Mouse (Mus musculus): ENCODE measurements around the gene Dync1i1.
A peak's percentile ranks its signal among the peaks of the same experiment; 100 is the strongest.

The Dync1i1 gene

DNA sequence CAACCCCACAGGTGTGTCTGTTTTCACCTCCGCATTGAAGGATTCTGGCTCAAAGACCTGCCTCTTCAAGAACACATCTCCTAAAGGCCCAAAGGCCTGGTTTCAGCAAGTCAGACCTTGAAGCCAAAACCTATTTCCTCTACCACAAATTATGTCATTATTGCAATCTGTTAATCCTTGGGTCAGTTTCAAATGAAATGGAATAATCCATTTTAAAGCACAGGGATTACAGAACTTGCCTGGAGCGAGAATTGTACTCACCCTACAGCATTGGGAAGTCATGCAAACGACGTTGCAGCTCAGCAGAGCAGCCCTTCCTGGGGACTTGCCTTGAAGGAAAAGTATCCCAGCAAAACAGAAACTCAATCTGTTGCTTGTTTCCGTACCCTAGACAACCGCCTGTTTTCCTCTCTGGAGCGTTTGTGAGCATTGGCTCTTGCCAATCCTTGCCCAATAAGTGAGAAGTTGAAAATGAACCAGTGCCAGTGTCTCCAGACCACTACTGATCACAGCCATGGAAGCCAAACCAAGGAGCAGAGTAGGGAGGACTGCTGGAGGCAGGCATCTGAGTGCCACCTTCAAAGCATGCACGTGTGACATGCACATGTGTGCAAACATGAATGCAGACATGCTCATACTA is 241.5 kb downstream of the Dync1i1 start:
- DNase-seq (ENCODE audit: low spot score in 2 of 2): no peak

GRCm38 (mm10) chr6:5967545-5967944 is 242.1 kb downstream of the Dync1i1 start:
- no peak for DNase-seq (ENCODE audit: low spot score in 2 of 2)

GRCm38 (mm10) chr6:5969613-5970012 is 244.2 kb downstream of the Dync1i1 start:
- DNase-seq (ENCODE audit: low spot score in 2 of 2): no peak

DNA sequence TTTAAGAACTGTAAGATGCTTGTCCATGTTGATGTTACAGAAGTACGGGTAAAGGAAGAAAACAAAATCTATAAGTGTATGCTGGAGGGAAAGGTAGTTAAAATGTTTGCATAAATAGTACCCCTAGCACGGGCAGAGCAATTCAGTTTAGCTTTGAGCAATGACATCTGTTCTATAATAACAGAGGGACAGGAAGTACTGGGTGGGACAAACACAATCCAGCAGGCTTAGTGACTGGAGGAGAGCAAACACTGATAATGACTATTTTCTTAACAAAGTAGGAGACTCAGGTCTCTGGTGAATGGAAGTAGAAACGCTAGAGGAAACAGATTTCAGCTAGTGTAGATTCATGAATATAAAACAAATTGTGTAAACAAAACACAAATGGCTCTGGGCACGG is 250.8 kb downstream of the Dync1i1 start:
- no peak for DNase-seq (ENCODE audit: low spot score in 2 of 2)

DNA sequence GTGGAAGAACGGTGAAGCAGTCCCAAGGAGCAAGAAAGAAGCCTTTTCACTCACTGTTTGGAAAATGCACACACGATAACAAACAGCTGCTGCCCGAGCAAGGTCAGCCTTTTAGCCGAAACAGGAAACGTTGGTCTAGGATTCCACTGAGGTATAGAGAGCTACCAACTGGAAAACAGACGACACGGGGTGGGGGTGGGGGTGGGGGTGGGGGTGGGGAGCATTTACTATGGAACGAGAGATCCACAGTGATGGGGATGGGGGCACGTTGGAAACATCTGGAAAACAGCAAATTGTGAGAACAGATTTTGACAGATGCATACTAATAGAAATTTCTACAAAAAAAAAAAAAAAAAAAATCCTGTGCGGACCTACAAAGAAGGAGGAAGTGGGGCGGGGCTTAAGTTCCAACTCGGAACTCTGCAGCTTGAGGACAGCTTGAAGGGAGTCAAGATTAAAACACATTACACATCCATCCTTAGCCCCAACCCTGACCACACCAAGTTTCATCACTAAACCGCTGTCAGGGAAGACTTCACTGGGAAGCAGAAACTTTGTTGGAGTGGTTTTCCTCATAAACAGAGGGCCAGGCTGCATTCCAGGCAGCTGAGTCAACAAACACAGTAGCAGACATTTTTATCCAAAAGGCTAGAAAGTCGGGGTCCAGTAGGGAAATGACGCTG is 251.9 kb downstream of the Dync1i1 start:
- DNase-seq (ENCODE audit: low spot score in 2 of 2): no peak

DNA sequence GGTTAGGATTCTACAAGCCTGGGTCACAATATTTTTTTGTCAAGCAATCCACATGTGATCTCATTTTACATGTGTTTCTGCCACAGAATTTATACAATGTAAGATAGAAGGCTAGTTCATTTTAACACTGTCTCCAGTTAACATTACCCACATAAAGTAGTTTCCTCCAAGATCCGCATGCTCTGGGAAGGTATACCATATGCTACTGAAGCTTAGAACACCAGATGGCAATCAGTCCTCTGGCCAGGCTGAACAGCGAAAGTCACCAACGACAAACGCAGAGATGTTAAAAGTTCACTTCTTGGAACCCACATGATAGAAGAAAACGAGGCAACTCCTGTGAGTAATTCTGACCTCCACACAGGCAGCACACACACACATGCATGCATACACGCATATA is 265.8 kb downstream of the Dync1i1 start:
- DNase-seq (ENCODE audit: low spot score in 2 of 2): no peak

DNA sequence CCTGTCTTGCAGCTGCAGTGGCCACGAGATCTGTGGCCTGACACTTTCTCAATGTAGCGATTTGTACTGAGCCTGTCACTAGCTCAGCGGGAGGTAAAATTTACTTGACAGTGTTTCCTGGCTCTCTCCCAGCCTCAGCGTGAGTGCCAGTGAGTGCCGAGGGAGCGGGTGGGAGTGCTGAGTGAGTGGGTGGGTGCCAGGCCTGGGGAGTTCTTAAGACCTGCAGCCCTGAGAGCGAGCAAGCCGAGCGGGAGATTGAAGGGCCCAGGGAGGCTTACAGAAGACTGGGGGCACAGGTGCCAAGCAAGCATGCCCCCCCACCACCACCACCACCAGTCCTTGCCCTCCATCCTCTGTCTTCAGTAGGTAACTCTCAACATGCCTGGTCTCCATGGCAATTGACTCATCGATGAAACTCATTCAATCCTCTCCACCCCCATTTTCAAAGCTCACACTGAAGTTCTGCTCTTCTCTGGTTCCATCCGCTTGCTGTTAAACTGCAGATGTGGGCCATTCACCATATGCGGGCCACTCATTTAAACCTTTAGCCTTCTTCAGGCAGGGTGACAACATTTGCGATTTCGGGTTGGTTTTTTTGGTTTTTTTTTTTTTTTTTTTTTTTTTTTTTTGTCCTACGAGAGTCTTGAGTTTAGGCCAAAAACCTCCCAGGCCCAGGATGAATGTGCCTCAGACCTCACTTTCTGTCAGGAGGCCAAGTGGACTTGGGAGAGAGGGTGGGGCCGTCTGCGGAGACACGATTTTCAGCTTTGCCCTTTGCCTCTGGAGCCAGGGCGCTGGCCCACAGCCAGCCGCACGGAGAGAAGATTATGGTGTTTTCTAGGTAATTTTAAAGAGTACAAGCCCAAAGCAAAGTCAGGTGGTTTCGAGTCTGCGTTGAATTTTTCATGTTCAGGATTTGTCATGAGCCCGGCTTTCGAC is 266.6 kb downstream of the Dync1i1 start:
- no peak for DNase-seq (ENCODE audit: low spot score in 2 of 2)

GRCm38 (mm10) chr6:5993056-5993455 is 267.6 kb downstream of the Dync1i1 start:
- no peak for DNase-seq (ENCODE audit: low spot score in 2 of 2)

DNA sequence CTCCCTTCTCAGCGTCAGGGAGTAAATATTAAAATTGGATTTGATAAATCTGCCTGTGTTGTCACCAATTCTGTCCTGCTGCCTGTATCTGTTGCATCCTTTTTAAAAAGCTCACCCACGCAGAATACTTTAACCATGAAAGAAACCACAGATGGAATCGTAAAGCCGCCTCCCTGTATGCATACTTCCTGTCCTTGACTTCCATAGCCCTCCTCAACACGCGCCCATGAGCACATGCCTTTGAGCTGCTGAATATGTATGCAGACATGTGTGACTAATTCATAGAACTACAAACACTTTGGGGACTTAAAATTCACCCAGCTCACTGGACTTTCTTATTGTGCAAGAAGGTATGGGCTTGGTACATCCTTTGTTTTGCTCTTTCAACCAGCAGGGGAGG is 272.1 kb downstream of the Dync1i1 start:
- no peak for DNase-seq (ENCODE audit: low spot score in 2 of 2)

DNA sequence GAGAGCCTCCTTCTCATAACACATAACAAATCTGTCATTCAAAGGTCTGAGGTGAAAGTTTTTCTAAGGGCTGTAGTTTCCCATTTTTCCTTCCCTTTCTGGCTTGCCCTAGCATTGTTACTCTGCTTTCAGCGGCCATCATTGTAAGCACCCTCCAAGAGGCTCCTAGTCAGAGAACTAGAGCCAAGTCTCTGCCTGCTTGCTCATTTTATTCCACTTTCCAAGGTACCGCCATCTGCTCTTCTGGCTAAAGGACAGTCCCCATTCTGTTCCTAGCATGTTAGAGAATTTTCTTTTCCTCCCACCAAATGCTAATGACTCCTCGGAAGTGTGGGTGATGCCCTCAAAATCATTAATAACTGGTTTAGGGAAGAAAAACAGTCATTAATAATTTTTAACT is 276.6 kb downstream of the Dync1i1 start:
- DNase-seq (ENCODE audit: low spot score in 2 of 2): no peak

GRCm38 (mm10) chr6:6004756-6005485 is 279.5 kb downstream of the Dync1i1 start:
- DNase-seq (ENCODE audit: low spot score in 2 of 2): no peak

DNA sequence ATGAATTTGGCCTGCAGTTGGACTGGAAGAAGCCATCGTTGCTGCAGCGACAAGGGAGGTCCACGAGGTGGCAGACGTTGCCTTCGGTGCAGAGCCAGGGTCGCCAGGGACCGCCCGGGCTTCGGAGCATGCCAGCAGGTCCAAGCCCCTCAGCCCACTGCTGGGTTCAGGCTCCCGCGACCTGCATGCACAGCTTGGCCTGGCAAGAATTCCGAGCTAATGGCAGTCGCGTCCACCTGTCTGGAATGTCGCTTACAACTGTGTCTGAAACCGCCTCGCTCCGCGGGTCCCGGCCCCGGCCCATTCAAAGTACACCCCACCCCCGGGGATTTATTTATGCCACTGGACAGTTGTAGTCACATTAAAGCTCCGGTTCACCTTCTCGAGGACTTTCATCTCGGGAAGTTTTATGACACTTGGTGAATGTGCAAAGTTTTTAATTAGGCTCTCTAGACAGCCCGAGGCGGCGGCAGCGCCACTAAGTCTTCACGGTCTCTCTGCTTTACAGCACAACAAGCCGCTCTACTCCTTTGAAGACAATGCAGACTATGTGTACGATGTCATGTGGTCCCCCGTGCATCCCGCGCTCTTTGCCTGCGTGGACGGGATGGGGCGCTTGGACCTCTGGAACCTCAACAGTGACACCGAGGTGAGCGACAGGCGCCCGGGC is 280.5 kb downstream of the Dync1i1 start:
- DNase-seq (ENCODE audit: low spot score in 2 of 2): peak; percentile 4 to 56

DNA sequence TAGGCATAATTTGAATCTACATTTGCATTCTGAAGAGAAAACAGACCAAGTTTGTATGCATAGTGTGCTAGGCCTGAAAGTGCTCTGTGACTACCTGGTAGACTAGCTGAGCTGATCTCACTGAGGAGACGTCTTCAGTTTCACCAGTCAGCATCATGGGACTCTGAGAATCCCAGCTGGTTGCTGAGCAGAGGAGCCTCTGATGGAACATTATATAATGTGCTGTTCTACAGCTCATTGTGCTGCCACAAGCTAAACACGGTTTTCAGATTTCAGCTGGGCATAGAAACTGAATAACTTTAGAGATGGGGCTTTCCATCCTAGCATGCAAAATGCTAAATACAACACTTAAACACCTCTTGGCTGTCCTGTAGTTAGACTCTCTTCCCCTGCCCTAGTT is 285.9 kb downstream of the Dync1i1 start:
- no peak for DNase-seq (ENCODE audit: low spot score in 2 of 2)

DNA sequence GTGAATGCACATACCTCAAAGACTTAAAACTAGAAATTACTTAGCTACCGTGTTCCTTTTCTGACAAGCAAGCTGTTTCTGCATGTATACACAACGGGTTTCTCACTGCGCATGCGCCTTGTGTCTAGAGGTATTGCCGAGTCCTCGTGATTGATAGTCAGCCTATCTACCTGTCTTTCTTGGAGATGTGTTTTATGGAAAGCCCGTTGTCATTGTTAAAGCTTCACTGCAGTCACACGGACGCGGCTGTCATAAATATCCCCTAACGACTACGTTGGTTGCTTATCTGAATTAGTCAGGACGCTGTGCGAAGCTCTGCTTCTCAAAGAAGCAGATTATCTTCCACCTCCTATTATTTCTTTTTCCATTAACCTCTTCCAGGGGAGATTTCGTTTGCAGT is 290.2 kb downstream of the Dync1i1 start:
- DNase-seq (ENCODE audit: low spot score in 2 of 2): no peak

- no peak for DNase-seq (ENCODE audit: low spot score in 2 of 2)
Measured at GRCm38 (mm10) chr6:6016931-6017330, 291.5 kb downstream of the Dync1i1 start.

DNA sequence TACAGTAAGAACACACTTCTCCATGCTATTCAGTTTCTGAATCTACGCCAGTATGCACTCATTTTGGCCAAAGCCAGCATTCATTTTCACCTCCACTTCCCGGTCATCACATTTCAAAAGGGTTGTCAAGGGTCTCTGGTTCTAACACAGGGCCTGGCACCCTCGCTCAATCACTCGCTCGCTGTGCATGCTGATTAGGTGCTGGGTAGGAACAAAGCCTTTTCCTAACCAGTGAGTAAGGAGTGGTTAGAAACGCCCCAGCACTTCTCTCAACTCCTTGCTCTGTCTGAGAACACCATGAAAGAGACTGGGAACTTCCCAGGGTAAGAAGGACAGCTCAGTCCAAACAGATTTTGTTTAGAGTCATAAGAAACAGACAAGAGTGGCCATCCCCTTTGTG is 298.5 kb downstream of the Dync1i1 start:
- no peak for DNase-seq (ENCODE audit: low spot score in 2 of 2)

GRCm38 (mm10) chr6:6027664-6028063 is 302.2 kb downstream of the Dync1i1 start:
- DNase-seq (ENCODE audit: low spot score in 2 of 2): no peak

DNA sequence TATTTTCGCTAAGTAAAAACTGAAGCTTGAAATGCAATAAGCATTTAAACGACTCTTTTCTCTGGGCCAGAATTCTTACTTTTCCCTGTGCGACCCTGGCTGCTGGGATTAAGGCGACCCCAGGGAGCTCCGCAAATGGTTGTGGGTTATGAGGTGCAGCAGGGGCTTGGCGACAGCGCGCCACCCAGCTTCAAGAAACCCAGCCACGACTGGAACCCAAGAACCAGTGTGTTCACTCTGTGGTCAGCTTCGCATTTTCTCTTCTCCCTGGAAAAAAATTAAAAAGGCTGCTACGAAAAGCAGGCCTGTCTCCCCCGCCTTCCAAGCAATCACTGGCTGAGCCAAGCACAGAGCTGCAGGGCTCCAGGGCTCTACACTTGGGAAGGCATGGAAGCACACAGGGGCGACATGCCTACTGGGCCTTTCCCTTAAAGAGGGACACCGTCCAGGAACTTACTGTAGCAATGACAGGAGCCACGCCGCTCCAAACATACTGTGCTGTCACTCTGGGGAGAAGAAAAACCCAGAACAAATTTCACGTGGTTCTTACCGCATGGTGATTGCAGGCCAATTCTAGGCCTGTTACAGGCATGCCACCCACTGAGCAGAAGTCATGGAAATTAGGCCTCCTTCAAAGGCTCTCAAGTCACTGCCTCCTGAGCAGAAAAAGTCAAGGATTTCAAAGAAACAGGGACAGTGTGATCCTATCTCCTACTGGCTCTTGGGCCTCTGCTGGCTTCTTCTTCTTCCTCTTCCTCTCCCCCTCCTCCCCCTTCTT is 313.5 kb downstream of the Dync1i1 start:
- no peak for DNase-seq (ENCODE audit: low spot score in 2 of 2)

- DNase-seq (ENCODE audit: low spot score in 2 of 2): no peak
Measured at GRCm38 (mm10) chr6:6046729-6047424, 321.4 kb downstream of the Dync1i1 start.

GRCm38 (mm10) chr6:6052696-6053095 is 327.3 kb downstream of the Dync1i1 start:
- no peak for DNase-seq (ENCODE audit: low spot score in 2 of 2)

All from thymus, postnatal 10 days (tissue).